Mouse (Mus musculus) olfactory bulb, adult 2 months (tissue): ENCODE measurements around the gene Ints6.

Experiments
- CTCF ChIP-seq: fragments of 200-500 bp; IDR thresholded peaks from 2 replicates; pipeline ENCODE4 v1.5.1; 2012; ENCODE audit warnings: low read depth, mild to moderate bottlenecking, low read length, moderate library complexity; ENCODE audit not compliant: insufficient read depth
- POLR2A ChIP-seq: fragments of 200-500 bp; IDR thresholded peaks from 2 replicates; pipeline ENCODE4 v1.6.1; 2012; ENCODE audit warnings: mild to moderate bottlenecking, low read depth, low read length, moderate library complexity; ENCODE audit not compliant: insufficient read depth

- TF ChIP-seq CTCF (no peak), POLR2A (no peak)
Observed at GRCm38 (mm10) chr14:62780520-62781316, 19.7 kb upstream of the Ints6 start.
